Mouse (Mus musculus) thymus, adult 2 months (tissue): ENCODE data around the gene Vmn1r20. TPM values are rescaled to one million over a fixed set of nuclear protein-coding genes. Genes with fewer than 3 reads are reported as not detected.
"Not testable (repeated sequence)": the region's sequence is repeated elsewhere in the genome, so short reads cannot be mapped to it uniquely, and the experiment has no call there.

ENCODE experiments used
- DNase-seq: peaks from one replicate; pipeline ENCODE4 v3.0.0; 2021
- H3K27ac ChIP-seq: fragments of 200-500 bp; 2 replicates; pipeline ENCODE4 v1.5.1; 2012; ENCODE audit warnings: low read length, control low read depth; ENCODE audit not compliant: control insufficient read depth, insufficient read depth
- H3K27me3 ChIP-seq: fragments of 200-500 bp; 2 replicates; pipeline ENCODE4 v1.6.1; 2012; ENCODE audit warnings: mild to moderate bottlenecking, low read length, moderate library complexity, mixed read lengths; ENCODE audit not compliant: control insufficient read depth, insufficient read depth
- H3K36me3 ChIP-seq: fragments of 200-500 bp; 2 replicates; pipeline ENCODE4 v1.6.1; 2012; ENCODE audit warnings: mild to moderate bottlenecking, low read length, moderate library complexity; ENCODE audit not compliant: control insufficient read depth, insufficient read depth
- H3K4me1 ChIP-seq: fragments of 200-500 bp; replicated peaks from 2 replicates; pipeline ENCODE4 v1.6.1; 2012; ENCODE audit warnings: low read length; ENCODE audit not compliant: control insufficient read depth, insufficient read depth
- H3K4me3 ChIP-seq: fragments of 200-500 bp; 2 replicates; pipeline ENCODE4 v1.5.1; 2012; ENCODE audit warnings: mild to moderate bottlenecking, low read length, control low read depth, moderate library complexity; ENCODE audit not compliant: control insufficient read depth, insufficient read depth
- CTCF ChIP-seq: fragments of 200-500 bp; IDR thresholded peaks from 2 replicates; pipeline ENCODE4 v1.5.1; 2012; ENCODE audit warnings: mild to moderate bottlenecking, control low read depth, low read length, moderate library complexity, borderline replicate concordance; ENCODE audit not compliant: control insufficient read depth, poor library complexity, insufficient read depth; ENCODE audit errors: extremely low read depth
- POLR2A ChIP-seq: fragments of 200-500 bp; IDR thresholded peaks from 2 replicates; pipeline ENCODE4 v1.6.1; 2012; ENCODE audit warnings: mild to moderate bottlenecking, low read length, control low read depth, moderate library complexity; ENCODE audit not compliant: control insufficient read depth, poor library complexity, insufficient read depth; ENCODE audit errors: extremely low read depth
- WGBS: fragments of 180-500 bp; shearing (Covaris S2); methylation state at CpG from one replicate; pipeline ENCODE4 v1.1.7; 2018; 5-methylcytosine and 5-hydroxymethylcytosine counted together
- polyA plus RNA-seq: library from polyadenylated mRNA; depleted of rRNA; stranded (reverse); fragments of >200 nt; gene quantifications from 2 replicates; pipeline ENCODE4 v1.2.3, GENCODE M21; 2012; rRNA removed

Vmn1r20 gene
- not detected in 2 replicates for polyA plus RNA-seq

GRCm38 (mm10) chr6:57428630-57429029 lies at the start of gene Vmn1r20:
Gene Vmn1r20 (plus strand): TSS chr6:57428930.
- no peak within 1 kb of the TSS for H3K27ac ChIP-seq
- no peak within 1 kb of the TSS for H3K4me3 ChIP-seq
- no peaks in the 10 kb centered on the region for H3K36me3 ChIP-seq
- no peak for DNase-seq
- TF ChIP-seq POLR2A: no peak
- TF ChIP-seq CTCF: no peak
- WGBS: 55% methylated on average over 1 of the region's 1 CpGs
- no peaks in the 10 kb centered on the region for H3K4me1 ChIP-seq
- no peaks in the 10 kb centered on the region for H3K27me3 ChIP-seq

DNA sequence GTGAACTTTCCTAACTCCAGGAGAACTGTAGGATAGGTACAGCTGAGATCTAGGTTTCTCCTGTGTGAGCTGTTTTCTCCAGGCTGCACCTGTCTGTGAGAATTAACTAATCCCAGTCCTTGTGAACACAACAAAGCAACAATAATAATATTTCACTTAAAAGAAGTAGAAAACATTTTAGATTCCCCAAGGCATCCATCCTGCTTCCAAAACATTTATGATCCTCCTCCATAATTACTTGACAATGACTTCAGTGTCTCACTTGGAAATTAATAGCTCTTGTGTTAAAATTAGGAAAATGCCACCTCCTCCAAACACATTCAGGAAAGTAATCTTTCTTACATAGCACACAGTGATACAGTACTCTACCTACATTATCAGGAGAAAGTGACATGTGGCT lies 33.0 kb upstream of the Vmn1r20 start, which contains the start of gene Vmn1r18:
Gene Vmn1r18 (minus strand): TSS at position 101 of the 400 bp plus-strand sequence.
- Histone ChIP-seq H3K27me3 (no peaks in the 10 kb centered on the region), H3K4me3 (no peak within 1 kb of the TSS), H3K27ac (no peak within 1 kb of the TSS)

DNA sequence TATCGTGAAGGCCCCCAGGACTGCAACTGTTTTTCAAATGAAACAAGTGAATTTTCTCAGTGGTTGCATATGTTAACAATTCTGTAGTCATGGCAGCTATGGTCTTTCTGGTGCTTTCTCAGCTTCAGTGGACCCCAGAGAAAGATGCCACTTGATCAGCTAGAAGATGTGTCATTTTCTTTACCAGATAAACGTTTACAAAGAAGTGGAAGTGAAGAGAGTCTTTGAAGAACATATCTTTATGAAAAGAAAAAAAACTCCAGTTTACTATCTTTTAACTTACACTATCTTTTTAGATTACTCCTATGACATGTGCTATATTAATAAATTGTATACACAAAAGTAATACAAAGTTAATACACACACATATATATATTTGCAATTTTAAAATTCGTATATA lies 25.2 kb upstream of the Vmn1r20 start, which contains the start of gene Vmn1r19:
Gene Vmn1r19 (plus strand): TSS at position 301 of the 400 bp plus-strand sequence.
- not testable (repeated sequence) for H3K36me3 ChIP-seq, DNase-seq, H3K4me3 ChIP-seq, H3K27me3 ChIP-seq, H3K27ac ChIP-seq, H3K4me1 ChIP-seq
- WGBS: 75% methylated on average over 3 of the region's 3 CpGs

More for the DNA sequence above, 33.0 kb upstream of the Vmn1r20 start, which contains the start of gene Vmn1r18:
- TF ChIP-seq POLR2A (no peak), CTCF (no peak)
- DNase-seq: no peak
- Histone ChIP-seq H3K4me1 (no peaks in the 10 kb centered on the region), H3K36me3 (no peaks in the 10 kb centered on the region)

- Histone ChIP-seq H3K36me3 (no peaks in the 10 kb centered on the region), H3K4me3 (no peak overlapping the region), H3K27ac (no peak overlapping the region), H3K4me1 (no peaks in the 10 kb centered on the region), H3K27me3 (no peaks in the 10 kb centered on the region)
- no peak for TF ChIP-seq CTCF
- TF ChIP-seq POLR2A: no peak
- WGBS: 63% methylated on average over 1 of the region's 1 CpGs
- DNase-seq: peak; percentile 6
Measured at GRCm38 (mm10) chr6:57431196-57431595, 2.5 kb downstream of the Vmn1r20 start.

DNA sequence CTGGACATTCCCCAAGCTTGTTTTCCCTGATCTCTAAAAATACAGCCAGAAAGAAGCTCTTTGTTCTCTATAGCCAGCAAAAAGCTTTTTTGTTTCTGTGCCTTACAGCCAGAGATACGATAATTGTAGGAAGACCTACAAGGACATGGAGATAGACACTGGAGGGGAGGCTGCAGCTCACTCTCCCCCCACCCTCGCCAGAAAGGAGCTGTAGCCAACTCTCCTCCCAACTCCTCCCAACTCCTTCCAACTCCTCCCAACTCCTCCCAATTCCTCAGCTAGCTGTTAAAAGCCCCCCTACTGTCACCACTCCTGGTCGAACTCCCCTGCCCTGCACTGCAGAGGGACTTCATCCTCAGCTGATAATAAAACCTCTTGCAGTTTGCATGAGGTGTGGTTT lies 39.4 kb downstream of the Vmn1r20 start:
- H3K4me3 ChIP-seq, H3K36me3 ChIP-seq, H3K4me1 ChIP-seq, H3K27me3 ChIP-seq, H3K27ac ChIP-seq, DNase-seq: not testable (repeated sequence)
- 57% methylated on average over 3 of the region's 3 CpGs for WGBS

Other genes starting within 250 kb of the Vmn1r20 start
- gene Vmn1r13, start 225.6 kb upstream of the Vmn1r20 start, polyA plus RNA-seq: not detected in 2 replicates
- not detected in 2 replicates for gene Vmn1r14, start 197.2 kb upstream of the Vmn1r20 start, polyA plus RNA-seq
- not detected in 2 replicates for gene Vmn1r15, start 171.0 kb upstream of the Vmn1r20 start, polyA plus RNA-seq
- gene Vmn1r16, start 99.4 kb upstream of the Vmn1r20 start, polyA plus RNA-seq: not detected in 2 replicates
- gene Vmn1r17, start 65.2 kb upstream of the Vmn1r20 start, polyA plus RNA-seq: not detected in 2 replicates
- gene Vmn1r18, start 33.1 kb upstream of the Vmn1r20 start, polyA plus RNA-seq: not detected in 2 replicates
- not detected in 2 replicates for gene Vmn1r19, start 25.1 kb upstream of the Vmn1r20 start, polyA plus RNA-seq
- 3.5 and 4.7 TPM in 2 replicates for gene Ppm1k, start 106.5 kb downstream of the Vmn1r20 start, polyA plus RNA-seq
- gene Herc6, start 152.1 kb downstream of the Vmn1r20 start, polyA plus RNA-seq: 13.9 and 15.7 TPM in 2 replicates